Mouse (Mus musculus): ENCODE measurements around the gene Trim10. TPM values are rescaled to one million over a fixed set of nuclear protein-coding genes. Genes with fewer than 3 reads are reported as not detected.

Gene Trim10
- polyA plus RNA-seq, 1 experiment from 2014 or later = 1.4 TPM

- no peak overlapping the region for H3K4me2 ChIP-seq
- no peak overlapping the region for H3K9ac ChIP-seq (replicated peaks)
- peaks cover 33% of the 10 kb centered on the region for H3K4me1 ChIP-seq
- H3K9me3 ChIP-seq (replicated peaks) = no peaks in the 10 kb centered on the region
- no peaks in the 10 kb centered on the region for H3K36me3 ChIP-seq
- no peak overlapping the region for H3K4me3 ChIP-seq (replicated peaks)
- H3K27ac ChIP-seq (replicated peaks) = no peak overlapping the region
- ATAC-seq (ENCODE audit: low FRiP score) = no peak
- 80% methylated on average over 3 of the region's 3 CpGs for WGBS
- H3K27me3 ChIP-seq (replicated peaks) = no peaks in the 10 kb centered on the region
These were observed 29.4 kb upstream of the Trim10 start for GRCm38 (mm10) chr17:36839931-36840330.

- H3K4me1 ChIP-seq = peaks cover 30% of the 10 kb centered on the region
- H3K9ac ChIP-seq (replicated peaks) = no peak overlapping the region
- ATAC-seq (ENCODE audit: low FRiP score) = no peak
- no peak overlapping the region for H3K27ac ChIP-seq (replicated peaks)
- no peaks in the 10 kb centered on the region for H3K9me3 ChIP-seq (replicated peaks)
- H3K36me3 ChIP-seq = no peaks in the 10 kb centered on the region
- no peak overlapping the region for H3K4me2 ChIP-seq
- H3K4me3 ChIP-seq (replicated peaks) = no peak overlapping the region
- no peaks in the 10 kb centered on the region for H3K27me3 ChIP-seq (replicated peaks)
These were observed 28.4 kb upstream of the Trim10 start for GRCm38 (mm10) chr17:36840961-36841445.

GRCm38 (mm10) chr17:36843696-36844095 is 25.7 kb upstream of the Trim10 start:
- Histone ChIP-seq H3K9me3 (replicated peaks) (no peaks in the 10 kb centered on the region), H3K36me3 (peaks cover 3% of the 10 kb centered on the region; the same call in 1 of the 2 replicates), H3K27me3 (replicated peaks) (no peaks in the 10 kb centered on the region), H3K4me3 (replicated peaks) (no peak overlapping the region), H3K9ac (replicated peaks) (no peak overlapping the region), H3K4me2 (no peak overlapping the region), H3K27ac (replicated peaks) (no peak overlapping the region), H3K4me1 (peaks cover 11% of the 10 kb centered on the region)
- 83% methylated on average over 7 of the region's 7 CpGs for WGBS
- no peak for ATAC-seq (ENCODE audit: low FRiP score)

- no peak for ATAC-seq (ENCODE audit: low FRiP score)
- Histone ChIP-seq H3K27ac (replicated peaks) (no peak overlapping the region), H3K27me3 (replicated peaks) (no peaks in the 10 kb centered on the region), H3K4me3 (replicated peaks) (no peak overlapping the region), H3K4me2 (no peak overlapping the region), H3K36me3 (peaks cover 3% of the 10 kb centered on the region; the same call in 1 of the 2 replicates), H3K9ac (replicated peaks) (no peak overlapping the region), H3K9me3 (replicated peaks) (no peaks in the 10 kb centered on the region), H3K4me1 (peaks cover 6% of the 10 kb centered on the region; the same call in 1 of the 2 replicates)
These were observed 25.1 kb upstream of the Trim10 start for GRCm38 (mm10) chr17:36844286-36844719.

GRCm38 (mm10) chr17:36844725-36845124 is 24.6 kb upstream of the Trim10 start:
- Histone ChIP-seq H3K9me3 (replicated peaks) (no peaks in the 10 kb centered on the region), H3K4me1 (0 out of 2 replicates have a peak, but pooled peaks cover 6% of the 10 kb centered on the region), H3K36me3 (peaks cover 3% of the 10 kb centered on the region; the same call in 1 of the 2 replicates), H3K4me3 (replicated peaks) (no peak overlapping the region), H3K27ac (replicated peaks) (no peak overlapping the region), H3K9ac (replicated peaks) (no peak overlapping the region), H3K4me2 (no peak overlapping the region), H3K27me3 (replicated peaks) (no peaks in the 10 kb centered on the region)
- no peak for ATAC-seq (ENCODE audit: low FRiP score)
- 33% methylated on average over 1 of the region's 1 CpGs for WGBS

DNA sequence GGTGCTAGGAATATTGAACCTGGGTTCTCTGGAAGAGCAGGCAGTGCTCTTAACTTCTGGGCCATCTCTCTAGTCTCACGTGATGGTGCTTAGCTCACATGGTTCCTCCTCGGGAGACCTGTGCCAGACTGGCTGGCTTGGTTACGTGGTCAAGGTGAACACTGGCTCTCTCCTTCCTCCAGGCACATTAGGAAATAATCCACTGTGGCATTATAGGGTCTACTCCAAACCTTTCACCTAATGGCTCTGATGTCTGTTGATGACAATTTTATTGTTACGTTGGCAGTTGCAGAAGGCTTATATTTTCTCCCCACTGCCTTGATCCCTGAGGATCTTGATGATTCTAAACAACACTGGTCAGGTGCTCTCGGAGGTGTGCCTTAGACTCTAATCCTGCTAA is 20.5 kb upstream of the Trim10 start:
- no peak overlapping the region for H3K9ac ChIP-seq (replicated peaks)
- H3K4me3 ChIP-seq (replicated peaks) = no peak overlapping the region
- no peak for ATAC-seq (ENCODE audit: low FRiP score)
- no peaks in the 10 kb centered on the region for H3K9me3 ChIP-seq (replicated peaks)
- H3K4me1 ChIP-seq = 0 out of 2 replicates have a peak, but pooled peaks cover 2% of the 10 kb centered on the region
- peaks cover 37% of the 10 kb centered on the region for H3K36me3 ChIP-seq
- no peak overlapping the region for H3K4me2 ChIP-seq
- 84% methylated on average over 5 of the region's 5 CpGs for WGBS
- no peak overlapping the region for H3K27ac ChIP-seq (replicated peaks)
- H3K27me3 ChIP-seq (replicated peaks) = no peaks in the 10 kb centered on the region

GRCm38 (mm10) chr17:36849992-36850391 is 19.4 kb upstream of the Trim10 start:
- H3K9me3 ChIP-seq (replicated peaks) = no peaks in the 10 kb centered on the region
- H3K36me3 ChIP-seq = peaks cover 47% of the 10 kb centered on the region
- H3K4me1 ChIP-seq = 0 out of 2 replicates have a peak, but pooled peaks cover 2% of the 10 kb centered on the region
- H3K4me2 ChIP-seq = no peak overlapping the region
- WGBS = 93% methylated on average over 2 of the region's 2 CpGs
- no peak overlapping the region for H3K9ac ChIP-seq (replicated peaks)
- no peak overlapping the region for H3K4me3 ChIP-seq (replicated peaks)
- no peaks in the 10 kb centered on the region for H3K27me3 ChIP-seq (replicated peaks)
- no peak overlapping the region for H3K27ac ChIP-seq (replicated peaks)
- ATAC-seq (ENCODE audit: low FRiP score) = no peak

GRCm38 (mm10) chr17:36851200-36851599 is 18.2 kb upstream of the Trim10 start:
- ATAC-seq (ENCODE audit: low FRiP score) = no peak; the same call in 1 of the 2 replicates

GRCm38 (mm10) chr17:36851627-36852026 is 17.7 kb upstream of the Trim10 start:
- H3K36me3 ChIP-seq = peaks cover 62% of the 10 kb centered on the region
- no peak overlapping the region for H3K4me3 ChIP-seq (replicated peaks)
- 95% methylated on average over 5 of the region's 5 CpGs for WGBS
- no peak overlapping the region for H3K27ac ChIP-seq (replicated peaks)
- H3K4me1 ChIP-seq = 0 out of 2 replicates have a peak, but pooled peaks cover 2% of the 10 kb centered on the region
- ATAC-seq (ENCODE audit: low FRiP score) = no peak
- no peaks in the 10 kb centered on the region for H3K27me3 ChIP-seq (replicated peaks)
- H3K9ac ChIP-seq (replicated peaks) = no peak overlapping the region
- no peak overlapping the region for H3K4me2 ChIP-seq
- no peaks in the 10 kb centered on the region for H3K9me3 ChIP-seq (replicated peaks)

More at GRCm38 (mm10) chr17:36851200-36851599, 18.2 kb upstream of the Trim10 start:
- no peak overlapping the region for H3K9ac ChIP-seq (replicated peaks)
- no peak overlapping the region for H3K27ac ChIP-seq (replicated peaks)
- 0 out of 2 replicates have a peak, but pooled peaks cover 2% of the 10 kb centered on the region for H3K4me1 ChIP-seq
- no peak overlapping the region for H3K4me2 ChIP-seq
- no peak overlapping the region for H3K4me3 ChIP-seq (replicated peaks)
- no peaks in the 10 kb centered on the region for H3K27me3 ChIP-seq (replicated peaks)
- peaks cover 57% of the 10 kb centered on the region for H3K36me3 ChIP-seq
- WGBS = 87% methylated on average over 5 of the region's 5 CpGs
- no peaks in the 10 kb centered on the region for H3K9me3 ChIP-seq (replicated peaks)

DNA sequence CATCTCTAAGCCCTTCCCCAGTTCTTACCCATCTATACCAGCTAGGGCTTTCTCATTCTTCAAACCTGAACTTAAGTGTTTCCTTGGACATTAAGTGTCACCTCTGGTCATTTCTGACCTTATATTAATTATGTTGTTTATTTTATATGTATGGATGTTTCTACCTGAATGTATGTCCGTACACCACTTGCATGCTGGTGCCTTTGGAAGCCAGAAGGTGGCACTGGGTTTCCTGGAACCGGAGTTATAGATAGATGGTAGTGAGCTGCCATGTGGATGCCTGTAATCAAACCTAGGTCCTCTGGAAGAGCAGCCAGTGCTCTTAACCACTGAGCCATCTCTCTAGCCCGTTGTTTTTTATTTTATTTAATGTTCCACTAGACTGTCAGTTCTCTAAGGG is 13.9 kb upstream of the Trim10 start:
- H3K9me3 ChIP-seq (replicated peaks) = no peaks in the 10 kb centered on the region
- ATAC-seq (ENCODE audit: low FRiP score) = no peak
- H3K27me3 ChIP-seq (replicated peaks) = no peaks in the 10 kb centered on the region
- H3K4me2 ChIP-seq = no peak overlapping the region
- H3K36me3 ChIP-seq = peaks cover 93% of the 10 kb centered on the region
- no peaks in the 10 kb centered on the region for H3K4me1 ChIP-seq
- H3K4me3 ChIP-seq (replicated peaks) = no peak overlapping the region
- 92% methylated on average over 3 of the region's 3 CpGs for WGBS
- no peak overlapping the region for H3K27ac ChIP-seq (replicated peaks)
- no peak overlapping the region for H3K9ac ChIP-seq (replicated peaks)

DNA sequence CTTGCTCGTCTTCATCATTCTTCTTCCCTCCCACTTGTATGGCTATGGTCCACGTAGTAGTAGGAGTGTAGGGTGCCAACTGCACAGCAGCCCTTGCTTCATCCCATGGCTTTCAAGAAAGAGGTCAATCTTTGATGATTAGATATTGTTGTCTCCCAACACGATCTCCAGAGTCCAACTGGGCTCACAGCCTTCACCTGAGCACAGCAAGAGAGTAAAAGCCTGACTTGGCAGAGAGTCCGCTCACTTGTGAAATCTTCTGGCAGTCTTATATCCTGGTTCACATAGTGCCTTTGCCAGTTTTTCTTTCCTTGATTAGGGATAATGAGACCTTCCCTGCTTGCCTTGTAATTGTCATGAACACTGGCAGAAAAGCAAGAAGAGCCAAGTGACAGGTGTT is 13.1 kb upstream of the Trim10 start:
- Histone ChIP-seq H3K4me1 (no peaks in the 10 kb centered on the region), H3K4me3 (replicated peaks) (no peak overlapping the region)

DNA sequence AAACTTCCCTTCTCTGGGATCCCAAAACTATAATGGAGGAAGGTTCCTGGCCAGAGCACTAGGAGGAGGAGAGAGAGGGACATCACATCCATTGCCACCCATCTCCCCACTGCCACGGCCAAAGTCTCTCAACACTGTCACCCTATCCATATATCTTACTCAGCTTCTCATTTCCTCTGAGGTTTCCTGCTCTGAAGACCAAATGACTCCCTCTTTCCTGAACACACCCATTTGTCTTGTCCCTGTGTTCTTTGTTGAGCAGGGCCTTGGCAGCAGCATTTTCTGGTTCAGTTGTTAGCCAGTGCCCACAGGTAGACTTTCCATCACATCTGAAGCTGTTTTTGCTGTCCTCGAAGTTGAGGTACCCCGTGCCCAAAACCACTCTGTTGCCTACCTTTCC is 11.2 kb upstream of the Trim10 start:
- H3K9ac ChIP-seq (replicated peaks) = no peak overlapping the region
- WGBS = 94% methylated on average over 3 of the region's 3 CpGs
- no peaks in the 10 kb centered on the region for H3K27me3 ChIP-seq (replicated peaks)
- no peak overlapping the region for H3K27ac ChIP-seq (replicated peaks)
- H3K9me3 ChIP-seq (replicated peaks) = no peaks in the 10 kb centered on the region
- H3K4me3 ChIP-seq (replicated peaks) = no peak overlapping the region
- no peak for ATAC-seq (ENCODE audit: low FRiP score)
- H3K4me1 ChIP-seq = no peaks in the 10 kb centered on the region
- peaks cover 66% of the 10 kb centered on the region for H3K36me3 ChIP-seq
- H3K4me2 ChIP-seq = no peak overlapping the region

More for the DNA sequence above, 13.1 kb upstream of the Trim10 start:
- no peak for ATAC-seq (ENCODE audit: low FRiP score)
- Histone ChIP-seq H3K9me3 (replicated peaks) (no peaks in the 10 kb centered on the region), H3K9ac (replicated peaks) (no peak overlapping the region), H3K36me3 (peaks cover 86% of the 10 kb centered on the region), H3K27me3 (replicated peaks) (no peaks in the 10 kb centered on the region), H3K4me2 (no peak overlapping the region), H3K27ac (replicated peaks) (no peak overlapping the region)
- 97% methylated on average over 4 of the region's 4 CpGs for WGBS

Measured in neural tube, embryonic 15.5 days (tissue).